Mouse (Mus musculus) limb, embryonic 12.5 days (tissue): ENCODE measurements around the gene Gm33543. TPM values are rescaled to one million over a fixed set of nuclear protein-coding genes. Genes with fewer than 3 reads are reported as not detected.

Experiments used
- ATAC-seq: fragments of 200-750 bp; cut with Nextera tagmentation; 2 replicates; pipeline ENCODE4 v1.8.0; 2017; ENCODE audit warnings: low read depth, moderate TSS enrichment; ENCODE audit not compliant: insufficient number of reproducible peaks, insufficient read depth, low FRiP score, low TSS enrichment
- H3K27ac ChIP-seq: fragments of 300-500 bp; sonication (generic); 2 replicates; pipeline ENCODE4 v1.5.1; 2016; ENCODE audit warnings: mild to moderate bottlenecking, moderate library complexity
- H3K27me3 ChIP-seq: fragments of 300-500 bp; sonication (generic); 2 replicates; pipeline ENCODE4 v1.6.1; 2016; ENCODE audit warnings: mild to moderate bottlenecking, moderate library complexity
- H3K36me3 ChIP-seq: fragments of 300-500 bp; sonication (generic); 2 replicates; pipeline ENCODE4 v1.6.1; 2016; ENCODE audit warnings: mild to moderate bottlenecking, moderate library complexity
- H3K4me1 ChIP-seq: fragments of 300-500 bp; sonication (generic); replicated peaks from 2 replicates; pipeline ENCODE4 v1.6.1; 2016
- H3K4me2 ChIP-seq: fragments of 300-500 bp; sonication (generic); 2 replicates; pipeline ENCODE4 v1.6.1; 2016; ENCODE audit warnings: mild to moderate bottlenecking, moderate library complexity
- H3K4me3 ChIP-seq: fragments of 300-500 bp; sonication (generic); replicated peaks from 2 replicates; pipeline ENCODE4 v1.5.1; 2016; ENCODE audit warnings: mild to moderate bottlenecking
- H3K9ac ChIP-seq: fragments of 300-500 bp; sonication (generic); replicated peaks from 2 replicates; pipeline ENCODE4 v1.6.1; 2016; ENCODE audit warnings: mild to moderate bottlenecking, moderate library complexity
- H3K9me3 ChIP-seq: fragments of 300-500 bp; sonication (generic); 2 replicates; pipeline ENCODE4 v1.6.1; 2016; ENCODE audit warnings: mild to moderate bottlenecking, moderate library complexity
- WGBS: fragments of 180-500 bp; shearing (Covaris S2); methylation state at CpG from one replicate; pipeline ENCODE4 v1.1.7; 2016; 5-methylcytosine and 5-hydroxymethylcytosine counted together
- polyA plus RNA-seq: library from polyadenylated mRNA; unstranded; fragments of >200 nt; fragmentation: Nextera tagmentation; extraction: Ambion mirVana; gene quantifications from 2 replicates; pipeline ENCODE4 v1.2.1, GENCODE M21; 2016

Gene Gm33543
- polyA plus RNA-seq, 1 experiment from 2014 or later = not detected

DNA sequence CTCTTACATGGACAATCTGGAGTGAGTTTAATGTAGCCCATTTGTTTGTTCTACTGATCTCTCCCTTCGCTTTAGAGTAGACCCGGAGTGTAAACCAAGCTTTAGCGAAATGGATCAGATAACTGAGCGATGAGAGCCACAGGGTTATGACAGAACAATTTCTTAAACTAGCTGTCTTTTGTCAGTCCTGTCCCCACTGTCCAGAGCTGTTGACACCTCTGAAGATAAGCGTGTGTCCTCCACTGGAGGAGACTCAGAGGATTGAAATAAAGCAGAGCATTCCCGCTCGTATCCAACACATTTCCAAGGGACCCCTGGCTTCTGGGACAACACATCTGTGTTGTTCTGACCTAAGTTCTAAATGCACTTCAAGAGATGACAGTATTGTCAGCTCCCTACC is 67.9 kb downstream of the Gm33543 start:
- WGBS = 83% methylated on average over 7 of the region's 7 CpGs

DNA sequence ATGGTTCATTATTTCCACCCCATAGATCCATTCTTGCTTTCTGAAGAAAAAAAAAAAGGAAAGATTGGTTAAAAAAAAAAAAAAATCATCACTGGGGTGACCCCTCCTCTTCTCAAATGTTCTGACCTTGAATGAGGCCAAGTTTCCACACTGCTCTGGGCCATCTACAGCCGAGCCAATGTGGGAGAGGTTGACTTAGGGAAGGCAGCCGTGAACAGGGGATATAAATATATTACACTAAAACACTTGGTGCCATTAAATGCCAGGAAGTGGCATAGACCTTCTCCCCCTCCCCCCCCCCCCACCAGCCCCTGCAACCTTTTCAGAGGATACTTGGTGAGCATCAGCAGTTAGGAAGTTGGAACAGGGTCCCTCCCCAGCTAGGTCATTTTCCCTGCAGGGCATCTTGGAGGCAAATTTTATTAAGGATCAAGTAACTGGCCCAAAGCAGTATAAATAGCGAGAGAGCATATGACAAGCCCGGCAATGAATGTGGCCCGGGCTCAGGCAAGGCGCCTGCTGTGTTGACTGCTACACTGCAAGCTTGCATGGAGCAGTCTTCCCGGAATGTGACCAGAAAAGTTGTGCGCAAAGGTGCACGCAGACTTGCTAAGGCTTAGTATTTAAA is 68.6 kb downstream of the Gm33543 start:
- peak; percentile 50; the same call in 1 of the 2 replicates for ATAC-seq
- WGBS = 41% methylated on average over 9 of the region's 9 CpGs

More for the DNA sequence above, 67.9 kb downstream of the Gm33543 start:
- H3K4me3 ChIP-seq = no peak overlapping the region
- H3K9me3 ChIP-seq = no peaks in the 10 kb centered on the region
- H3K4me1 ChIP-seq = peaks cover 34% of the 10 kb centered on the region
- no peaks in the 10 kb centered on the region for H3K27me3 ChIP-seq
- H3K27ac ChIP-seq = 0 out of 2 replicates have a peak overlapping the region, but pooled peaks have one; percentile 14
- no peak overlapping the region for H3K9ac ChIP-seq
- no peak for ATAC-seq
- no peaks in the 10 kb centered on the region for H3K36me3 ChIP-seq
- H3K4me2 ChIP-seq = no peak overlapping the region

More for the DNA sequence above, 68.6 kb downstream of the Gm33543 start:
- Histone ChIP-seq H3K4me2 (peak overlapping the region; percentile 21; the same call in 1 of the 2 replicates), H3K9me3 (no peaks in the 10 kb centered on the region), H3K4me1 (peaks cover 33% of the 10 kb centered on the region), H3K4me3 (no peak overlapping the region), H3K9ac (no peak overlapping the region), H3K36me3 (no peaks in the 10 kb centered on the region), H3K27me3 (no peaks in the 10 kb centered on the region), H3K27ac (0 out of 2 replicates have a peak overlapping the region, but pooled peaks have one; percentile 14)

Other genes starting within 250 kb of the Gm33543 start
- not detected in 2 replicates for gene Anapc15-ps, start 169.5 kb downstream of the Gm33543 start, polyA plus RNA-seq
- gene Eea1, start 97.7 kb upstream of the Gm33543 start, polyA plus RNA-seq = 11.6 and 12.0 TPM in 2 replicates